Mouse (Mus musculus) CH12F3 (cell line): ENCODE results near the gene Ccdc8.

Experiments
- in situ Hi-C: fragments of 300-500 bp; cut with MboI; formaldehyde crosslinking; loops from 2 replicates; pipeline ENCODE4 v1.14.3; 2020; ENCODE audit warnings: low sequenced_read_pairs

The Ccdc8 gene

DNA sequence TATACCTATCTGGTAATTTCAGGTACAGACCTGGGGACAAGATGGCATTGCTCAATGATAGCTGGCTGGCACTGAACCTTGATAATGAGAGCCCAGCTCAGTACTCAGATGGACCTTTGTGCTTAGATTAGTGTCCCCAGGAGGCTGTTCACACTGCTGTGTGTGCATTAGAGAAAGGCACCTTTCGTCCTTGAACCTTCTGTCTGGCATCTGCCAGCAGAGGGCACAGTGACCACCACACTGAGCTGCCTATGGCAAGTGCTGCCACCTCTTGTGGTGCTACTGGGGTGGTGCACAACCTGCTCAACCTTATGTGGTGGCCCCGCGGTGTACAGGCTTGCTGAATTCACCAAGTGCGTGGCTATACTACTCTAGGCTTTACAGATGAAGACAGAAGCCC lies 14.8 kb downstream of the Ccdc8 start:
- in situ Hi-C loops, result no loop called here

DNA sequence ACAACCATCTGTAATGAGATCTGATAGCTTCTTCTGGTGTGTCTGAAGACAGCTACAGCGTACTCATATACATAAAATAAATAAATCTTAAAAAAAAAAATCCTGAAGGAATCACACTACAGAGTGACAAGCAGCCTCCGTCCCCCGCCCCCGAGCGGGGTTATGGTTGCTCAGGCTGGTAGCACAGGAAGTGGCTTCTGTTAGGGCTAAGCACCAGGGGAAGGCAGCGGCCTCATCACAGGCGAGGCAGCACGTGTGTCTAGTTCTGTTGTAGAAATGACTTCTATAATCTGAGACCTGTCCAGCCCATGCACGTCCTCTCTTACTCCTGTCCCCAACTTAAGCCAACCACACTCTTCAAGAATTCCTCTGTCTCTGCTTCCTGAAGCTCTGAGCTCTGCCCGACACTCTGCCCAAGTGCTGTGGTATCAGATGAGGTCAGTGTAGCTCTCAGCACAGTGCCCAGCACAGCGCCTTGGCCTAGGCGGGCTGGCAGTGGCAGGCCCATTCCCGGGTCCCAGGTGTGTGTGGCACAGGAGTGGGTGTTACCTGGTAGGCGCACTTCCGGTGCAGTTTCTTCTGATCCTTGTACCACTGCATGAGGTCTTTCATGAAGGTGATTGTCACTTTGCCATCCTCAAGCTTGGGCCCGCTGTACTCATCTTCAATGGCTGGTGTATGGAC lies 17.0 kb downstream of the Ccdc8 start:
- in situ Hi-C loops, result loop anchor here (5.0 kb wide), 1 partner anchor 58 kb away; no protein-coding TSS in a partner anchor

DNA sequence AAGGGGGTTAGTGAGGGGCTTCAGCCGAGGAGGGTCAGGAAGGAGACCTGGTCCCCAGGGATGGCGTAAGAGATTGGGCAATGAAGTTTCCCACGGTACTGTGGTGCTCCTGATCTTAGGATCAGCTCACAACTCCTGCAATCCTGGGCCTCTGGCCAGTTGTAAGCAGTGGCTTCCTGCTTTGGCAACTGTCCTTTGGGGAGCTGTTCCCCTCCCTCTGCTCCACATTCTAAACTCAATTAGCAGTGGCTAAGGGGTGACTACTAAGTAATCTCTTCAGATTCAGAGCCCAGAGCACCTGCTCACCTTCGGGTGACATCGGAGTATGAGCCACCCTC lies 17.5 kb downstream of the Ccdc8 start:
- in situ Hi-C loops, result loop anchor here (5.0 kb wide), 1 partner anchor 57 kb away; no protein-coding TSS in a partner anchor

DNA sequence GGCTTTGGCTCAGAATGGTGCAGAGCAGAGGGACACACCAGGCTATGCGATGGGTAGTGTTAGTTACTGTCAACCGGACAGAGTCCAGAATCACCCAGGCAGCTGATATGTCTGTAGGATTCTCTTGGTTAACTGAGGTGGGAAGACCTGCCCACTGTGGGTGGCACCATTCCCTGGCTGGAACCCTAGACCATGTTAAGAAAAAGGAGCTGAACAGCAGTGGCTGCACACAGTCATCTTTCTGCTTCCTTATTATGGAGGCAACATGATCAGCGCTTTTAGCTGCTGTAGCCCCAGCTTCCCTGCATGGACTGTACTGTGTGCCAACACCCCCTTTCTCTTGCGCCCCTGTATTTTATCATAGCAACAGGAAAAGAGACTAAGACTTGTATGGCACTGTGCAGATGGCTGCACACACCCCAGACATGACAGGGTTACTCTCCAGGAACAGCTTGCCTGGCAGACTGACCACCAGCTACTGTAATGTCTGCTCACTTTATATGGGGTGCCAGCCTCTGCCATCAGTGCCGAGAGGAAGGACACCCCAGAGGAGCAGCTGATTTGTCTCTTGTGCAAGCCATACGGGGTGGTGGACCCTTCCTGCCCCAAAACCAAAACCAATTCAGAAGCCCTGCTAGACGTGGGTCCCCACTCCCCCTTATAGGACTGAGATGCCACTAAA lies 19.5 kb downstream of the Ccdc8 start:
- in situ Hi-C loops, result loop anchor here (5.0 kb wide), 1 partner anchor 55 kb away; no protein-coding TSS in a partner anchor

GRCm38 (mm10) chr7:17015381-17015780 lies 22.9 kb downstream of the Ccdc8 start:
- in situ Hi-C loops, result no loop called here

DNA sequence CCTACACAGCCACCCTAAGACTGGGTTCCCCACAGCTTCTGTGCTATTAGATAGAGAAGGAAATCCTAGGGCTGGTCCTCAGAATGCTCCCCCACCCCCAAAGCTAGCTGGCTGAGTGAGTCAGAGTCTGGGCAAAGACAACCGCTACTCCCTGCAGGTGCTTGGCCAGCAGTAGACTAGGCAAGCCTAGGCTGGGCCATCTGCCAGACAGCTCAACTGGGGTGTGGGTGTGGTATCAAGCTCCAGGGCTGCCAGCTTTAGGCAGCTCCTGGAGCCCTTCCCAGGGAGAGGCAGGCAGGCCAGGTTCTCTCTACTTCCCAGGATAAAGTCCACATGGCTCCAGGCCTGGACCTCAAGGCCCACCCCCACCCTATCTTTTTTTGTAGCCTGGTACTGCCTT lies 24.5 kb downstream of the Ccdc8 start:
- in situ Hi-C loops, result no loop called here

DNA sequence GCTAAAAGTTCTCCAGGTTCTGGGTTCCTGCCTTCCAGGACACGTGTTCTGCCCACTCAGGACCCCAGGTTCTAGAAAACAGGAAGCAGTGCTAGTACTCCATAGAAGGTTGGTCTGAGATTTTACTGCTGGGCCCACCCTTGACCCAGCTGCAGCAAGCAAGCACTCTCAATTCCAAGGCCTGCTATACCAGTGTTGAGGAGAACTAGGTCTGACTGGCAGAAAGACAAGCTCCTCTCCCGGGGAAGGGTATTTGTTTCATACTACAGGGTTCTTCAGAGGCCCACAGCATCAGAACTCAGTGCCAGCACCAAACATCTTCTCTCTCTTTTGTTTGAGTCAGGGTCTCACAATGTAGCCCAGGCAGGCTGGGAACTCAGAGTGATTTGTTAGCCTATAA lies 25.4 kb downstream of the Ccdc8 start:
- in situ Hi-C loops, result no loop called here

- in situ Hi-C loops, result no loop called here
Observed at GRCm38 (mm10) chr7:17019426-17020166, 27.1 kb downstream of the Ccdc8 start.

- in situ Hi-C loops, result no loop called here
Observed at GRCm38 (mm10) chr7:17022176-17022575, 29.7 kb downstream of the Ccdc8 start.

- in situ Hi-C loops, result no loop called here
Observed at GRCm38 (mm10) chr7:17023701-17024100, 31.2 kb downstream of the Ccdc8 start.

DNA sequence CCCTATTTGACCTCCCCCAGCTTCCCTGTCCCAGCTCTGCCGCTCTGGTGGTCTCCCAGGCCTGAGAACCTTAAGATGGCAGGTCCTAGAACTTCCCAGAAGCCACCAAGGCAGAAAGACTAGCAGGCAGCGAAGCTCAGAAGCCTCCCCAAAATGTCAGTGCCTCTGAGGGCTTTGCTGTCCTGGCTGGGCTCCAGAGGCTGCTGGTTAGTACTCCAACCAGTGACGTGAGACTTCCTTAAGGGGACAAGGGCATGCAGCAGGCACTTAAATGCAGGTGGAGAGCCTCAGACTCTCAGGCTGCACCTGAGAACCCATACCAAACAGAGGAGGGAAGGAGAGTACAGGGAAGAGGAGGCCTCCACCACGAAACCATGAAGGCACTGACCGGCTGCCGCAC lies 31.6 kb downstream of the Ccdc8 start:
- in situ Hi-C loops, result no loop called here

DNA sequence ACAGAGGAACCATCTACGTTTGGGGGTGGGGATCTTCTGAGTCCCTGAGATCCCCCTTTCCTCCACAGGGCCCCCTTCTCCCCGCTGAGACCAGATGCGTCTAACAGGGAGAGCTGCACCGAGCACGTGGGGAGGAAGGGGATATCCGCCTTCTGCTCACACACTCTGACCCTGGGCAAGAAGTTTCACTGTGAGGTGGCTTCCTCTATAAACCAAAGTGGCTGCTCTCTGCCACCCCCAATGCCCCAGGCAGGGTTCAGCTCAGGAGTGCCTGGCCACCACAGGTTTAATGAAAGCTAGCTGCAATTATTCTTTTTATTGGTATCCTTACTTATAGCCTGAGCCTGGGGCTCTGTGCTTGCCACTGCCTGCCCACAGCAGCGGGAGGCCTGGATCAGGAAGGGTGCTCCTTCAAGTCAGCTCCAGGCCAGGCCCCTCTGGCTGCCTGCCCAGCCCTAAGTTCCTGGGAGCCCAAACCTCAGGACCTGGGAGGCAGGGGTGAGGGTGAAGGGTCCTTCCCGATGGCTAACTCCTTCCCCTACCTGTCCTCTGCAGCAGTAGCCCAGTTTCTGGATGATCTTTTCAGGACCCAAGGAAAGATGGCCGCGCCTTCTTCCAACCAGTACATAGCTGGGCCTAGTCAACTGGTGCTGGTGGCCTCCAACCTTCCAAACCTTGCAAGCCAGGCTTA lies 32.5 kb downstream of the Ccdc8 start:
- in situ Hi-C loops, result no loop called here

DNA sequence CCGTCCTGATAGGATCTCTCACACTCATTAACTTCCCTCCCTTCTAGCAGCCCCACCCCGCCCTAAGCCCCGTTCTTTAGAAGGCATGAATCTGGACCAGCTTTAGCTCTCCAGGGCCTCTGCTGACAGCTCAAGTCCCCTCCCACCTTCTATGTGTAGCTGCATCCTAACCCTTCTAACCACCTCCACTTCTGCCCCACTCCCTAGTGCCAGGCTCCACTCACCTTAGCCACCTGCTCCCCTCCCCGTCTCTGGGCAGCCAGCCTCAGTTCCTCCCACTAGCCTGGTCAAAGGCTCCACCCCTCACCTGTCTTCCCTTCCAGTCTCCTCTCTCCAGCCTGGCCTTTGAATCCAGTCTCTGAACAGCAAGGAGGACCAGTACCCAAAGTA lies 33.0 kb downstream of the Ccdc8 start:
- in situ Hi-C loops, result no loop called here

- in situ Hi-C loops, result no loop called here
Observed at GRCm38 (mm10) chr7:17025896-17026622, 33.6 kb downstream of the Ccdc8 start.

- in situ Hi-C loops, result no loop called here
Observed at GRCm38 (mm10) chr7:17026710-17027587, 34.4 kb downstream of the Ccdc8 start.

- in situ Hi-C loops, result no loop called here
Observed at GRCm38 (mm10) chr7:17027588-17028343, 35.3 kb downstream of the Ccdc8 start, which contains the start of gene Ppp5c. Gene Ppp5c (minus strand): TSS chr7:17027924.

- in situ Hi-C loops, result no loop called here
Observed at GRCm38 (mm10) chr7:17028923-17029322, 36.4 kb downstream of the Ccdc8 start.

GRCm38 (mm10) chr7:17030239-17030638 lies 37.7 kb downstream of the Ccdc8 start:
- in situ Hi-C loops, result no loop called here
